Mouse (Mus musculus) adrenal gland, adult 2 months (tissue): Measurements from ENCODE around the gene Emc10. TPM values are rescaled to one million over a fixed set of nuclear protein-coding genes. Genes with fewer than 3 reads are reported as not detected.
A peak's percentile ranks its signal among the peaks of the same experiment; 100 is the strongest.

Experiments used
- DNase-seq: peaks from one replicate; pipeline ENCODE4 v3.0.0; 2021
- long read RNA-seq: library from polyadenylated mRNA; stranded (forward); transcript quantifications from one replicate; pipeline ENCODE4 v2.0.0, GENCODE M21; 2021
- polyA plus RNA-seq: library from polyadenylated mRNA; depleted of rRNA; stranded (reverse); fragments of >200 nt; gene quantifications from 2 replicates; pipeline ENCODE4 v1.2.3, GENCODE M21; 2012; rRNA removed
- total RNA-seq, 2 experiments: library from RNA; stranded (reverse); gene quantifications; 2 replicates each; pipeline ENCODE4 v1.2.3; 2021

The Emc10 gene
- 100 to 1,000 TPM in 1 of 2 experiments, 10 to 100 TPM in 1; 77.9 to 101 TPM for total RNA-seq
- 516 and 555 TPM in 2 replicates for polyA plus RNA-seq
- long read RNA-seq, transcript Emc10-201 (8 exons, 1,662 nt) = major isoform, 65 of 143 reads
- long read RNA-seq, transcript Emc10-202 (7 exons, 1,872 nt) = minor isoform, 63 of 143 reads
- long read RNA-seq, partial matches to known transcripts = 3 of 143 reads
- long read RNA-seq, other reads (novel, unspliced or antisense) = 12 of 143 reads

DNA sequence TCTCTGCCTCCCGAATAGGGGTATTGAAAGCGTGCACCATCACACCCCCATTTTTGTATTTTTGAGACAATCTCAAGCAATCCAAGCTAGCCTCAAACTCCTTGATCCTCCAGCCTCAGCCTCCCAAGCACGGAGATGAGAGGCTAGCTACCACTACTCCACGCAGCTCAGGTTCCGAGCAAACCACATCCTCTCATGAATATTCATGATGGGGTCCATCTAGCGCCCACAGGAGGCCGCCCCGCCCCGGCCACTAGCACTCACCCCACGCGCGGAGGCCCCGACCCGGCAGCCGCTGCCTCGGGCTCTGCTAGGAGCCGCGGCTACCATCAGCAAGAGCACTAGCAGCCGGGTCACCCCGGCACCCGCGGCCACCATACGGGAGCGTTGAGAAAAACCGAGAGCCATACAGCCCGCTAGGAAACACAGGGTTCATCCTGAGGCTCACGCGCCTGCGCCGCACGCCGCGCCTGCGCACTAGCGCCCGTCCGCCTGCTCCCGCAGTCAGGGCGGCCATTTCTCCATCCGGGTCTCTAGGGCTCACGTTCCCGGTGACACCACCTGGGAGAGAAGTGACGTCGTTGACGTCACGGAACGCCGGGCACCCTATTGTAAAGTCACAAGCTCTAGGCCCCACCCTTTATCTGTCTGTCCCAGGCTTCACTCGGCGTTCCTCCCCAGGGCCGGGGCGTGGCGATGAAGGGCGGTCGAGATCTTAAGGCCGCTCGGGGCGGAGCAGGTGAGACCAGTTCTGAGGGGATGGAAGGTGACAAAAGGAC is at the start of gene Emc10, which contains the start of gene Fam71e1:
Gene Emc10 (minus strand): TSS at position 538 of the 779 bp plus-strand sequence.
Gene Fam71e1 (plus strand): TSS at position 590 of the 779 bp plus-strand sequence.
- DNase-seq = peak; percentile 98

DNA sequence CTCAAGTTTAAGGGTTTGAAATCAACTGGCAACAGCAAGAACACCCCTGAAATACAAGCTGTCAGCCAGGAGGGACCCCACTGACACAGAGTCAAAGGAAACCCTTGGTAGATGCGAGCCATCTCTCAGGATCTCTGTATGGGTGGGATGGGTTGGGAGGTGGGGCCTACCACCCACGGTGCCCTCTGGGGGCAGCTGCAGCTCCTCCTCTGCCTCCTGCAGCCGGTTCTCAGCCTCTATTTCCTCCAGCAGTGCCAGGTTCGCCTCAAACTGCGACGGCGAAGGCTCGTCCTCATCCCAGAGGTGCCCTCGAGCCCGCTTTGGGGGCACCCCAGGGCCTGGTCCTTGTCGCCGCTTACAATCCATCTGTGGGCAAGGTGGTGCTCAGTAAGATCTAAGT is 46.7 kb upstream of the Emc10 start:
- DNase-seq = no peak

DNA sequence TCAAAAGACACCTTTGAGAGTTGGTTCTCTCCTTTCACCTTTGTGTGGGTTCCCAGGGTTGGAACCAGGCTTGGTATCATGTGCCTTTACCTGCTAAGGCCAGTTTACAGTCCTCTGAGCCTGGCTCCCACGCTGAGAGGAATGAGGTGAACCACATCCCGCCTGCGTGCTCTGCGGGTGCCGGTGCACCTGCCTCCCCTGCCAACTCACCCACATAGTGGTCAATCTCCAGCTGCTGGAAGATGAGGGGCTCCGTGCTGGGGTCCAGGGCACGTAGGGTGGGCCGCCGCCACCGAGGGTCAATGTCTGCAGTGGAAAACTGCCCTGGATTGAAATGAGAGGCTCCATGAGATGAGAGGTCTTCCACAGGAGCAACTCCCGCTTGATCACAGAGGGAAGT is 46.2 kb upstream of the Emc10 start:
- no peak for DNase-seq

DNA sequence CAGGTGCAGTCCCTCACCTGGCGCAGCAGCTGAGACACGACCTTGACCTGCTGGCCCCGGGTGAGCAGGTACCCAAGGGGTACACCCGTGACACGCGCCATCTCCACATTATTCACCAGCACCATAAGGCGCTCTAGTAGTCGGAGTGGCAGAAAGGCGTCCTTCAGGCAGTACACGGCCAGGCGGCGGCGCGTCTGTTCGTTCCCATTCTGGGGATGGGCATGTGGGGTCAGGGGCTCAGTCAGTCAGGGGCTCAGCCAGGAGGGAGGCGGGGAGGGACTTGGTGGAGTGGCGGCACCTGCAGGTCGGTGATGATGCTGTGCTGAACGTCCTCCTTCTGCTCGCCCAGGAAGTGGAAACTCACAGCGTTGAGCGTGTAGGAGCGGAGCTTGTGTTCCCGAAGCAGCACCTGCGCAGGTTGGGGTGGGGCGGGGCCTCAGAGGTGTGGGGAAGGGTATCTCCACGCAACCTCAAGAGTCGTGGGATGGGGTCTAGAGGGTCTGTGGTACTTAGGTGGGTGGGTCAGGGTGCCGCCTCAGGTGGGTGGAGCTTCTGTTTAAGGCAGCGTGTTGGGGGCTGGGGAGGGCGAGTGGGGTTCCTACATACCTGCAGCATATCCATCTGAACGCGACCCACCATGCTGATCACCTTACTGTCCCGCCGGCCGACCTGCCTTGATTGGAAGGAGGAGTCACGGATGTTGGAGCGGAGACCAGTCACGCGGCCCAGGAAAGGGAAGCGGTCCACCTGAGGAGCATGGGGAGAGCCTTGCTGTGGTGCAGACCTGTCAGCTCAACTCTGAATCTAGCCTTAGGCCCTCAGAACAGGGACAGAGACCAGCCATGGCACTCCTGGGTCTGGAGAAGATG is 42.7 kb upstream of the Emc10 start:
- no peak for DNase-seq

DNA sequence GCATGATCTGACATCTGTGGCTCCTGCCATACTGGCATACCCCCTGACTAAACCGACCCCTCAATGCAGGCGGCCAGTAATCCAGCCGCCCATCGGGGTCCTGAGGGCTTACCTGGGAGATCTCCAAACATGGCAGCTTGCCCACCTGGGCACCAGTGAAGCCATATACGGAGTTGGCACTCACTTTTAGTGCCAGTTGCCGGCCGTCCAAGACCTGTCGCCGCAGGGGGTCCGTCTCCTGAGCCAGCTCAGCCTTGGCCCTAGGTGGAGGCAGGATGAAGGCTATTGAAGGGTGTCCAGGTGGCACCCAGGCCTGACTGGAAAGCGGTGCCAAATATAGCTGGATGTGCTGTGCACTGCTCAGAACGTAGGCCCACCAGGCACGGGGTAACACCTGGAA is 41.2 kb upstream of the Emc10 start:
- DNase-seq = no peak

DNA sequence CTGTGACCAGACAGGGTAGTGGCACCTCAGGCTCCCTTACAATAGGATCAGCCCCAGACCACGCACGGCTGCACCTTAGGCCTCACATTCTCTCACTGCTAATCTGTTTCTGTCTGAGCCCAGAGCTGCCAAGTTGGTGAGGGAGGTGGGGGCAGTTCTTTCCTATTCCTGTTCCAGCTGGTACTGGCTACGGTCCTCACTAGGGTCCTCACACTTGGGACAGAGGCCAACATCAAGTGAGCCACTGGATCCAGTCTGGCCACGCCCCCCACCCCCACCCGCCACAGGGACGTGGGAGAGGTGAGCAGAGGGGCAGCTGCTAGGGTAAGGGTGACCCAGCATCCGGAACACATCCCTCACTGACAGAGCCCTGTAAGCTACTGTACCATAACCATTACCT is 40.7 kb upstream of the Emc10 start:
- DNase-seq = no peak

DNA sequence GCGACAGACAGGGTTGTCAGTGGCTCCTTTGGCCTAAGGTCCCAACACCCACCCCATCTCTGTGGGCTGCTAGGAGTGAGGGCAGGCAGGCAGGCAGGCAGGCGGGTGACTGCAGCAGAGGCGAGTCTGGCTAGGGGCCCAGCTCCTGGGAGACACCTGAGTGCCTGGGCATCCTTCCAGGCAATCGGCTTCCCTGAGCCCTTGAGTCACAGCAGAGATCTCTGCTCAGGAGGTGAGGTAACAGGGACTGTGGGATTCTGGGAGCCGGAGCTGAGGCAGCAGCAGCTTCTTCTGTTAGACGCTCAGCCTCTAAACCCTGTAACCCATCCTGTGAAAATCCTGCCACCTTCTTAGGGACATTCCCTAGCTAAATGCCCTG is 40.2 kb upstream of the Emc10 start:
- no peak for DNase-seq

DNA sequence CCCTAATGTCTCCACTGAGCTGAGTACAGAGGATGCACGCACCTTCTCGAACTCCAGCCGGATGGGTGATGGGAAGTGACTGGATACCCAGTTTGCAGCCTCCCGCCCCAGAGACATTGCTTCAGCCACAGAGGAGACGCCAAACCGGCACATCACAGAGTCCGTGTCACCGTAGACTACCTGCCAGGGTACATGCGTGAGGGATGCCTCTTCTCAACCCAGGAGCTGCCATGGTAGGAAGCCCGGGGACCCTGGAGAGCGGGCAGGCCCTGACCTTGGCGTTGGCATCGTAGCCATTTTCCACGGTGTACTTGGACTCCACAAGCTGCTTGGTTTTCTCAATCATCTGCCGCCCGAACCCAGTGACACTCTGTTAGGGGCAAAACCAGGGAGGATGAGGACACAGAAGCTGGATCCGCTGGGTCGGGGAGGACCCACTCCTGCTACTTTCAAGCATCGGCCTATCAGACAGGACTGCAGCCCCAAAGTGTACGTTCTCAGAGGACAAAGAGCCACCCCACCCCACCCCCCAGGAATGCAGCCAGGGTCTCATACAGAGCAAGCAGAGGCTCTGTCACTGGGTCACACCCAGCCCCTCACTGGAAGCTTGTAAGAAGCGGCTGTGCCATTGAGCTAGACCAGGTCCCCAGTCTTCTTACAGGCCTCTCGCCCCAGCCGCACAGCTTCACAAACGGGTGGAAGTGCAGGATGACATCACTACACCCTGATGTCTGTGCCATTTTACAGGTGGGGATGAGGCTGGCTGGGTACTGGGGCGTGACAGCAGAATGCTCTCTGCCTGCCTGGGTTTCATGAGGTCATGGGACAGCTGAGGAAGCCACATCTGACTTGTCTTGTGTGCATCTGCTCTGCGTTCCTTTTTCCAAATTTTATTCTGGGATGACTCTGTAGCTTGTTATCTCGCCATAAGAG is 39.6 kb upstream of the Emc10 start:
- DNase-seq = no peak

DNA sequence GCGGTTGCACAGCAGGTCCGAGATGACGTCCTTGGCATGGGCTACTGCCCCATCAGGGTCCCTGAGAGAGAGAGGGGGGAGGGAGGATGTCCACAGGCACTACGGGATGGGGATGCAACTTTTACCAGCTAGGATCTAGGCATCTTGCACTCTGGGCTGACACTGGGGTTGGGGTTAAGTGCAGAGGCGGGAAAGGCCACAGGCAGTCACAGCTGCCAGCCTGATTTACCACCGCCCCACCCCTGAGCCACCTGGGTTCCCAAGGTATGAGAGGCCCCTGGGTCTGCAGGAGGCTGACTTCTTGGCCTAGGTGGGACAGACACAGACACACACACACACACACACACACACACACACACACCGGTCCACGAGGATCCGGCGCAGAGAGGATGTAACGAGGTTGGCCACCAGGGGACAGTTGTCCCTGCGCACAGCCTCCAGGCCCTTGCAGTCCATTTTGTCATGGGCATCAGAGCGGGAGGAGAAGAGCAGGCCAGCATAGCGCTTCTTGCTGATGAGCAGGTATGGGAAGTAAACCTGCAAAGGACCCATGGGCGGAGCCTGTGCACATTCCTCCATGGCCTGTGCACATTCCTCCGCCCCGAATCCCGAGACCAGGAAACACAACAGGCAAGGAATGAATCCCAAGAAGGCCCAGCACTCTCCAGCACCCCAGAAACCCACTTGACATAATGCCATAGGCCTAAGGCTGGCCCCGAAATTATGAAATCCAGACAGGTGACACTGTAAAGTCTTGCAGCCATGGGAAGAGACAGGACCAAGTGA is 38.5 kb upstream of the Emc10 start:
- no peak for DNase-seq

DNA sequence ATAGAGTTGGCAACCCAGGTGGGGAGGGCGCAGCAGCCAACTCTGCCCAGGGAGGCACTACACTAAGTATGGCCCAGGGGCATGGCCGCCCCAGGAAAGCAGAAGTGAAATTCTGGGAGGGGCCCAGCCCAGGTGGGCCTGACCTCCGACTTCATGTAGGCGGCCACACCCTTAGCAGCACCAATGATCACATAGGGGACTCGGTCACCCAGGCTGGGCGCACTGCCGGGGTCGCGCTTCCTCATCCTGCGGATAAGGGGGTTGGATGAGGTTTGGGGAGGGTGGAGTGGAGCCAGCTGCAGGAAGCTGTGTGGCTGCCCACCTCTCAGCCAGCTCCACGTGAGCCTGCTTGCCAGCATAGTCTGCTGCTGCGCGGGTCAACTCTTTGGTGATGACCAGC is 37.9 kb upstream of the Emc10 start:
- DNase-seq = no peak

DNA sequence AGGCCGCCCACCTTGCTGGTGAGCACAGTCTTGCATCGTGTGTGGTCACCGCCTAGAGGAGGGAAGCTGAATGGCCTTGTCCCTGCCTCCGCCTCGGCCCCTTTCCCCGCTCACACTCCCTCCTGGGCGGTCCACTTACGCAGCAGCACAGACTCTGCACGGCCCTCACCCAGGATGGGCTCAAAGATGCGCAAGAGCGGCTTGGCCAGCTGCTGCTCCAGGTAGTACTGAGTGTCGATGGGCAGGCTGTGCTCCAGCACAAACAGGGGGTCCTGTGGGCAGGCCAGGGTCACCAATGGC is 37.4 kb upstream of the Emc10 start:
- no peak for DNase-seq

DNA sequence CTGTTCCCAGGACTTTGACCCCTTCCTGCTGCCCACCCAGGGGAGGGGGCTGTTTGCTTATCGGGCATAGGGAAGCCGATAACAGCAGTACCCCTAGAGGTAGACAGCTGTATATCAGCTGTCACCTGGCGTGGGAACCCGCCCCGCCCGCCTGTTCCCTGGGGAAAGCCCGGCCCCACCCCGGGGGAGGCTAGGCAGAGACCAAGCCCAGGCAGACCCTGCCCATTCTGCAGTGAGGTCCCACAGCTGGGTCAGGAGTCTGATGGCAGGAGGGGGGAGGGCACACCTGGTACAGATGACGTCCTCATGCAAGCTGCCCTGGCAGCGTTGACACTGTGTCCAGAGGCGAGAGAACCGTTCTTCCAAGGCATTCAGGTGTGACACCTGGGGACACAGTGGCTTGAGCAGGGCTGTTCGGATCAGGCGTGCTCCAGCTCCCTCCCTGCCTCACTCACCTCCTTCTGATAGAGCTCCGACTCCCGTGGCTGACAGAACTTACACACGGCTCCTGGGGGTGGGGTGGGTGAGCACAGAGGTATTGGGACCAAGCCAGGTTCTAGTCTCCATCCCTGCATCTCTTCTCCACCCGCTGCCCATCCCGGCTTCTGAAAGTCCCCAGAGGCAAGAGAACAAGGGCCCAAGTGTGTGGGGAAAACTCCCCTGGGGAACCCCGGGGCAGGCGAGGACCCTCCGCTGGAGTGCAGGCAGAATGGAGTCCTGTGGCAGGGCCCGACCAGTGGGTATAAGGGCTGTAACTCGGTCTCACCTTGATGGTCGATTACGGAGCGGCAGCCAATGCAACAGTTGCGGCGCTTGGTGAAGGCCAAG is 36.8 kb upstream of the Emc10 start:
- no peak for DNase-seq

DNA sequence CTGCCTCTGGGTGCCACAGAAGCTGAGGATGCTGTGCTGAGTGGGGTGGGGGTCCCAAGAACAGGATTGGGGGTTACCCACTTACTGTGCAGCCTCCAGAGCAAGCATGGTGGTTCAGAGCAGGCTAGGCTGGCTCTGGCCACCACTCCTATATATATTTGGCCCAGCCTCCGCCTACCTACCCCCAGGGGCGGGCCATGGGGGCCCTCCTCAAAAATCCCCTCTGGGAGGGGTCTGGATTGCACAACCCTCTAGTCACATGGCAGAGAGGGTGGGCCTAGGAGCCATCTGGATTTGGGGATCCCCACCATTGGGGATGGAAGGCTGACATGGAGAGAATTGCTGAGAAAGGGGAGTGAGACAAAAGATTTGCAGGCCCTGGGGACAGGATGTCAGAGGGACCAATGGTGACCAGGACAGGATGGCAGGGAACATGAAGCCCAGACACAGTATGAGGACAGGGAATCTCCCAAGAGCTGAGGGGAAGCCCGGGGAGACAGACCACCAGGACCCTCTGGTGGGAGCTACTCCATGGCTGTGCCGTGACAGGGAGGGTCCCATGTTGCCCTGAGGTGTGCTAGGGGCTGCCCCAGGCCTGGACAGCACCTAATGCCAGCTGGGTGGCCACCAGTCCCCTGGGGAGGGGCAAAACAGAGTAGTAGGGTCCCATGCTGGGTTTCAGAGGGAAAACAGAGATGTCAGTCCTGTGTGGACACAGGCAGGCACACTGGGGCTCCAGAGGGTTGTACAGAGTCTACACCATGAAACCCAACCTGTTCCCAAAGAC is 35.8 kb upstream of the Emc10 start, which contains the start of gene Spib:
Gene Spib (minus strand): TSS at position 126 of the 787 bp plus-strand sequence.
- no peak for DNase-seq

DNA sequence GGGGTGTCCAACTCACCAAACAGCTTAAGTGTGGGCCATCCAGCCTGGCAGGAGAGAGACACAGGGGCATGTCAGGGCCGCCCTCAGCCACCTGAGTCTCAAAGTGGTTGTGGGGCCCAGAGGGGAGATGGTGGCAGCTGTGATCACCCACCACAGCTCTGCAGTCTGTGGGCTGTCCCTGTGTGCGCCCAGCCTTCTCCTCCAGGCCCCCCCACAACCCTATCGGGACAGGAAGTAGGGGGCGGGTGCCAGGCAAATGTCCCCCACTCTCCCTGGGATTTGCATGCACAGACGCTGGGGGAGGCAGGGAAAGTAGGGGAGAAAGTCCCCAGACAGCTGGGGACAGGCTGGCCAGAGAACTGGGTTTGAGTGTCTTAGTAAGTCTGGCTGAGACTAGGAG is 34.9 kb upstream of the Emc10 start:
- no peak for DNase-seq

DNA sequence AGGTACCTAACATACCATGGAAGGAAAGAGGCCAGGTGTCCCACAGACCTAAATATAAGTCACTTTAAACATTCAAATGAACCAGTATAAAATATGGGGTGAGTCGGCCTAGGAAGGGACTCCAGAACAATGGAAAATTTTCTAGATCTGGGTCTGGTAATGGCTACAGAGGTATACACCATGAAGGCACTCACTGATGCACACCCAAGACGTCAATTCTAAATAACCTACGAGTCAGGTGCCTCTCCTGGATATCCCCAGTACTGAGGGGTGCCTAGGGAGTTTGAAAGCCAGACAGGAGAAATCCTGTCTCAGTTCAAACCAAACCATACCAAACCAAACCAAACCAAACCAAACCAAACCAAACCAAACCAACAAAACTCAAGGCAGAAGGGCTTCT is 34.2 kb upstream of the Emc10 start:
- no peak for DNase-seq

DNA sequence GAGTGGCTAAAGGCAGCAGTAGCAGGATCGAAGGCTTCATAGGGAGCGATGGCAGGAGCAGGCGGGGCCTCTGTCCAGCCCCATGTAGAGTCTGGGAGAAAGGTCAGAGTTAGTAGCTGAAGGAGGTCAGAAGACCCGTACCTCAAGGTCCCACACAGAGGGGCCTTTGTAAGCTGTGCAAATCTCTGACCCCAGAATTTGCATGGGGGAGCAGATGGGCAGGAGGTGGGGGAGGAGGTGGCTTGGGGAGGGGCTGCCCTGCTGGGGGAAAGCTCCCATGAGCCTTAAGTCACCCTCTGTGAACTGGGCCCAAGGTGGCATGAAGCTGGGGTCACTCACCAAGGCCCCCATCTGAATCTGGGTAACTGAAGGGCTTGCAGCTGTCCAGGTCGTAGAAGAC is 33.2 kb upstream of the Emc10 start:
- no peak for DNase-seq

DNA sequence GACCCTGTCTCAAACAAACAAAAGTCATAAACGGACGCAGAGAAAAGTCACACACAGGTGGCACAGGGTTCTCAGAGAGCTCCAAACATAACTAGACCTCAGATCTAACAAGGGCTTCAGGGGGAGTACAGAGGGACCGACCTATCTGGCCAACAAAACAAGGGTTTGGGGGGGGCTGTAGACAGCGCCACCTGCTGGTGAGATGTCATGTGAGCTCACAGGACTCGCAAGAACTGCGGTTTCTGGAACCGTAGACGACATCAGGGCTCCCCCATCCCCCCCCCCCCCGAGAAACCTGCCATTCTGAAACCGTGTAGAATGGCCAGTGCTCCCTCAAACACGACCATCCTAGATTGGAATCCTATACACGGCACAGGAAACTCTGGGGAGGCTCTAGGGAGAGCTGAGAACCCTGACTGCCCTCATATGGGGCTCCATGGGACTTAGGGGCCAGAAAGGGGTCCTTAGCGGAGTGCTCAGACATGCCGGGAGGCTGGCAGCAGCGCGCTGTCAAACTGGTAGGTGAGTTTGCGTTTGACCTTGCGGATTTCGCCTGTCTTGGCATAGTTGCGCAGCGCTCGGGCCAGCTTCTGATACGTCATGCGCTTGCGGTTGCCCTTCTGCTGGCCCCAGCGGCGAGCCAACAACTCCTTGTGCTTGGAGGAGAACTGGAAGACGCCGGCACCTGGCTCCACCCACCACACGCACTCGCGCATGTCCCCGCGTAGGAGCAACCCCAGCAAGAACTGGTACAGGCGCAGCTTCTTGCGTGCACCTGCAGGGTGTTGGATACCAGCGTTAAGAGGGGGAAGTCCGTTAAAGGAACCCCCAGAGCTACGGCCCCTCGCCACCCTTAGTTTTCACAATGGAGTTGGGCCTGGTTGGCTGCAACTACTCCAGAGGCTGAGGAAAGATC is 31.4 kb upstream of the Emc10 start:
- peak; percentile 82 for DNase-seq
